Mouse (Mus musculus): ENCODE data around the gene Zswim7. TPM values are rescaled to one million over a fixed set of nuclear protein-coding genes. Genes with fewer than 3 reads are reported as not detected.
"Not testable (repeated sequence)": the region's sequence is repeated elsewhere in the genome, so short reads cannot be mapped to it uniquely, and the experiment has no call there.

Zswim7 gene
- polyA plus RNA-seq, 1 experiment = not detected

DNA sequence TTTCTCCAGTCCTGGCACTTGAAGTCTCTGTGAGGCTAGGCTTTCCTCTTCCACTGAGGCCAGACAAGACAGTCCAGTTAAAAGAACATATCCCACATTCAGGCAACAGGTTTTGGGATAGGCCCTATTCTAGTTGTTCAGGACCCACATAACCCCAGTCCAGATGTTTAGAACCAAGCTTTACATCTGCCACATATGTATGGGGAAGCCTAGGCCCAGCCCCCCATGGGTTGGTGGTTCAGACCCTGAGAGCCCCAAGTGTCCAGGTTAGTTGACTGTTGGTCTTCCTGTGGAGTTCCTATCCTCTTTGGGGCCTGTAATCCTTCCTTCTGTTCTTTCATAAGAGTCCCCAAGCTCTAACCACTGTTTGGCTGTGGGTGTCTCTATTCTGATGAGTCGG lies 6.5 kb upstream of the Zswim7 start:
- TF ChIP-seq CTCF (IDR thresholded peaks at IDR 0.05; ENCODE audit: insufficient read depth, low read depth, low read length) (no peak), POLR2A (IDR thresholded peaks at IDR 0.05; ENCODE audit: insufficient read depth, low read depth, low read length) (no peak)
- Histone ChIP-seq H3K4me1 (ENCODE audit: control insufficient read depth, insufficient read depth, low read length) (0 out of 2 replicates have a peak, but pooled peaks cover 2% of the 10 kb centered on the region), H3K27ac (ENCODE audit: insufficient read depth, low read depth, low read length) (no peak overlapping the region), H3K4me3 (ENCODE audit: insufficient read depth, low read depth, low read length) (no peak overlapping the region)
- 100% methylated on average over 1 of the region's 1 CpGs for WGBS

GRCm38 (mm10) chr11:62285020-62285419 lies 3.8 kb upstream of the Zswim7 start:
- 88% methylated on average over 8 of the region's 8 CpGs for WGBS
- TF ChIP-seq CTCF (IDR thresholded peaks at IDR 0.05; ENCODE audit: insufficient read depth, low read depth, low read length) = no peak
- TF ChIP-seq POLR2A (IDR thresholded peaks at IDR 0.05; ENCODE audit: insufficient read depth, low read depth, low read length) = no peak
- H3K27ac ChIP-seq (ENCODE audit: insufficient read depth, low read depth, low read length) = no peak overlapping the region
- H3K4me1 ChIP-seq (ENCODE audit: control insufficient read depth, insufficient read depth, low read length) = 0 out of 2 replicates have a peak, but pooled peaks cover 2% of the 10 kb centered on the region
- H3K4me3 ChIP-seq (ENCODE audit: insufficient read depth, low read depth, low read length) = no peak overlapping the region

DNA sequence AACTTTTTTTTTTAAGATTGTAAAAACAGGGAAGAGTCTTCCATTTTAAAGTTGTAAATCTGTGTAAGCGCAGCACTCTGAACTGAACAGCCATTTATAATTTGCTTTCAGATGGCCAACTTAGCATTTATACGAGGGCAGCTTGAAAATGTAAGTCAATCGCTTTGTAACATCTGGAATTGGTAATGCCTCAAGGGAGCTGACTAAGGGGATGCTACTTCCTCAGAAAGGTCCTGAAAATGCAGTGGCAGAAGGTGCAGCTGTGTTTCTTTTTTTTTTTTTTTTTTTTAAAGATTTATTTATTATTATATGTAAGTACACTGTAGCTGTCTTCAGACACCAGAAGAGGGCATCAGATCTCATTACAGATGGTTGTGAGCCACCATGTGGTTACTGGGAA lies 2.8 kb upstream of the Zswim7 start:
- 92% methylated on average over 3 of the region's 3 CpGs for WGBS
- H3K27ac ChIP-seq (ENCODE audit: insufficient read depth, low read depth, low read length); H3K4me3 ChIP-seq (ENCODE audit: insufficient read depth, low read depth, low read length); H3K4me1 ChIP-seq (ENCODE audit: control insufficient read depth, insufficient read depth, low read length): not testable (repeated sequence)

DNA sequence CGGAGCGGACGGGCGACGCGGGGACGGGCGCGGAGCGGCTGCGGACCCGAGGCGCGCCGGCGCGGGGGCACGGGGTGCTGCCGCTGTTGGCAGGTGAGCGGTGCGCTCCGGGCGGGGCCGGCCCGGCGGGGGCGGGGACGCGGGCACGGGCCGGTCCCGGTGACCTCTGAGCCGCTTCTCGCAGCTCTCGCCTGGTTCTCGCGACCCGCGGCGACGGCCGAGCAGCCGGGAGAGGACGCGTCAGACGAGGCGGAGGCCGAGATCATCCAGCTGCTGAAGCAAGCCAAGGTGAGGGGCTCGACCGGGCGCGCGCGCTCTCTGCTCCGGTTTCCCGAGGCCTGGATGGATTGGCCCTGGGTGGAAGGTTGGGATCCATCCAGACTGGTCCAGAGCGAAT lies 424 bp upstream of the Zswim7 start:
- no peak for TF ChIP-seq CTCF (IDR thresholded peaks at IDR 0.05; ENCODE audit: insufficient read depth, low read depth, low read length)
- no peak for TF ChIP-seq POLR2A (IDR thresholded peaks at IDR 0.05; ENCODE audit: insufficient read depth, low read depth, low read length)
- 0 out of 2 replicates have a peak, but pooled peaks cover 2% of the 10 kb centered on the region for H3K4me1 ChIP-seq (ENCODE audit: control insufficient read depth, insufficient read depth, low read length)
- H3K4me3 ChIP-seq (ENCODE audit: insufficient read depth, low read depth, low read length) = peak overlapping the region; percentile 90
- peak overlapping the region; percentile 60; the same call in 1 of the 2 replicates for H3K27ac ChIP-seq (ENCODE audit: insufficient read depth, low read depth, low read length)
- under 1% methylated on average over 42 of the region's 57 CpGs for WGBS

DNA sequence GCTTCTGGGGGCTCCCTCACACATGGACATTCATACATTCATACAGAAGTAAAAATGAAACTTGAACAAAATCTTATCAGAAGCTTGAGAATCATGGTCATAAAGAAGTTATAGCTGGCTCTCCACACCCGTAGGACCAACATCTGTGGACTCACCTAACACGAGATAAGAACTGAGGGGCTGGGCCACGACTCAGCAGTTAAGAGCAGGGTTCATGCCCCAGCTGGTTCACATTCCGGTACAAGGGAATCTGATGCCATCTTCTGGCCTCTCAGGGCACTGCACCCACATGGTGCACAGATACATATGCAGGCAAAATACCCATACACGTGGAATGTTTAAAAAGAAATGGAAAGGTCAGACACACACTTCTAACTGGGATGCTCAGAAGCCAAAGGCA lies 3.1 kb downstream of the Zswim7 start:
- Histone ChIP-seq H3K4me3 (ENCODE audit: insufficient read depth, low read depth, low read length) (no peak overlapping the region), H3K4me1 (ENCODE audit: control insufficient read depth, insufficient read depth, low read length) (0 out of 2 replicates have a peak, but pooled peaks cover under 1% of the 10 kb centered on the region), H3K27ac (ENCODE audit: insufficient read depth, low read depth, low read length) (no peak overlapping the region)
- WGBS = 25% methylated on average over 5 of the region's 5 CpGs
- TF ChIP-seq CTCF (IDR thresholded peaks at IDR 0.05; ENCODE audit: insufficient read depth, low read depth, low read length) (0 out of 2 replicates have a peak, but pooled peaks have one; percentile 37), POLR2A (IDR thresholded peaks at IDR 0.05; ENCODE audit: insufficient read depth, low read depth, low read length) (no peak)

GRCm38 (mm10) chr11:62277086-62277485 lies 4.1 kb downstream of the Zswim7 start:
- Histone ChIP-seq H3K27ac (ENCODE audit: insufficient read depth, low read depth, low read length) (no peak overlapping the region), H3K4me3 (ENCODE audit: insufficient read depth, low read depth, low read length) (no peak overlapping the region), H3K4me1 (ENCODE audit: control insufficient read depth, insufficient read depth, low read length) (no peaks in the 10 kb centered on the region)
- 68% methylated on average over 8 of the region's 8 CpGs for WGBS
- TF ChIP-seq POLR2A (IDR thresholded peaks at IDR 0.05; ENCODE audit: insufficient read depth, low read depth, low read length) (no peak), CTCF (IDR thresholded peaks at IDR 0.05; ENCODE audit: insufficient read depth, low read depth, low read length) (no peak)

DNA sequence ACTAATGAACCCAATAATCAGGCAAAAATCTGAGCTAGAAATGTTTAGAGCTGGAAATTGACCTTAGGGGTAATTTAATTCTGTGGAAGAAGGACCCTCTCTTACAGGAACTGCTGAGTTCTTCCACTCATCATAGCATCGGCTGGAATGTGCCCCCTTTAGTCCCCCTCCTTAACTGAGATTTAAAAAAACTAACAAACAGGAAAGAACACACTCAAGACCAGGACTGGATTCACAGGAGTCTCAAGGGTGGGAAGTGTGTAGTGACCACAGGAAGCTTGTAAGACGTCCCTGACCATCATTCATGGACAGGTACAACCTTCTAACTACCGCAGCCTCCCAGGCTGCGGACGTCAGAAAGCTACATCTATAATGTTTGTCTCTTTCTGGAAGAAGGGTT lies 10.3 kb downstream of the Zswim7 start:
- Histone ChIP-seq H3K4me3 (ENCODE audit: insufficient read depth, low read depth, low read length) (no peak overlapping the region), H3K27ac (ENCODE audit: insufficient read depth, low read depth, low read length) (no peak overlapping the region), H3K4me1 (ENCODE audit: control insufficient read depth, insufficient read depth, low read length) (no peaks in the 10 kb centered on the region; the same call in none of the 2 replicates)
- WGBS = 83% methylated on average over 5 of the region's 5 CpGs
- TF ChIP-seq POLR2A (IDR thresholded peaks at IDR 0.05; ENCODE audit: insufficient read depth, low read depth, low read length) (no peak), CTCF (IDR thresholded peaks at IDR 0.05; ENCODE audit: insufficient read depth, low read depth, low read length) (no peak)

GRCm38 (mm10) chr11:62269097-62269496 lies 12.1 kb downstream of the Zswim7 start:
- TF ChIP-seq POLR2A (IDR thresholded peaks at IDR 0.05; ENCODE audit: insufficient read depth, low read depth, low read length) (no peak), CTCF (IDR thresholded peaks at IDR 0.05; ENCODE audit: insufficient read depth, low read depth, low read length) (no peak)
- Histone ChIP-seq H3K4me3 (ENCODE audit: insufficient read depth, low read depth, low read length) (no peak overlapping the region), H3K27ac (ENCODE audit: insufficient read depth, low read depth, low read length) (no peak overlapping the region), H3K4me1 (ENCODE audit: control insufficient read depth, insufficient read depth, low read length) (no peaks in the 10 kb centered on the region; the same call in none of the 2 replicates)
- WGBS = 77% methylated on average over 12 of the region's 12 CpGs

- no peak overlapping the region for H3K4me3 ChIP-seq (ENCODE audit: insufficient read depth, low read depth, low read length)
- 84% methylated on average over 8 of the region's 8 CpGs for WGBS
- TF ChIP-seq CTCF (IDR thresholded peaks at IDR 0.05; ENCODE audit: insufficient read depth, low read depth, low read length) (no peak), POLR2A (IDR thresholded peaks at IDR 0.05; ENCODE audit: insufficient read depth, low read depth, low read length) (no peak)
Observed at GRCm38 (mm10) chr11:62268381-62268780, 12.8 kb downstream of the Zswim7 start.

More at GRCm38 (mm10) chr11:62268381-62268780, 12.8 kb downstream of the Zswim7 start:
- no peak overlapping the region for H3K27ac ChIP-seq (ENCODE audit: insufficient read depth, low read depth, low read length)
- H3K4me1 ChIP-seq (ENCODE audit: control insufficient read depth, insufficient read depth, low read length) = no peaks in the 10 kb centered on the region; the same call in none of the 2 replicates
